Mouse (Mus musculus) large intestine, adult 2 months (tissue): ENCODE measurements around the gene Prkcq. TPM values are rescaled to one million over a fixed set of nuclear protein-coding genes. Genes with fewer than 3 reads are reported as not detected.

ENCODE experiments used
- DNase-seq: peaks from one replicate; pipeline ENCODE4 v3.0.0-alpha.2; 2012; ENCODE audit warnings: low read depth, low spot score
- WGBS: fragments of 180-500 bp; shearing (Covaris S2); methylation state at CpG from one replicate; pipeline ENCODE4 v1.1.7; 2018; 5-methylcytosine and 5-hydroxymethylcytosine counted together
- polyA plus RNA-seq: library from polyadenylated mRNA; depleted of rRNA; stranded (reverse); fragments of >200 nt; gene quantifications from 2 replicates; pipeline ENCODE4 v1.2.3, GENCODE M21; 2012

Prkcq gene
- polyA plus RNA-seq, 1 experiment: 2.3 TPM

DNA sequence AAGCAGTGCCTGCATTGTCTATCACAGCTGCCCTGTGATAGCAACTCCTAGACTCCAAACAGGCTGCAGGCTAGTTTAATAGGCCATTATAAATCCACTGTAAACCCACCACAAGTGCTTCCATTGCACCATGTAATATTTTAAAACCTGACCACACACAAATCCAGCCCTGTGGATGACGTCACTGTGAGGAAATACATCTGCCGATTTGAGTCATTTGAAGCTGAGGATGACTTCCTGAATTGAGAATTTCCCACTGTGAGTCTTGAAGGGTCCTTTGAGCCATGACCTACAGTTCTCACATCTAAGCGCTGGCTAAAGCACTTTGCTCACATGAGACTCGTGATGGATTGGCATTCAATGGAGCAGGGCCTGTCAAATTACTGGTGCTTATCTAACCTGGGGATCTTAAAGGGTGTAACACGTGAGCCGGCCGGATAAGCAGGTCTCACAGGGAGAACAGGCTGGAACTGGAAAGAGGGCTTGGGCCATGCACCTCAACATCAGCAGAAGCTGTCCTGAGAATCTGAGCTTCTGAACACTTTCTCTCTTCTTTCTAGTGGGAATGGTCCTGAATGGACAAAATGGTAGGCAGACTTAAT, 40.2 kb downstream of the Prkcq start:
- no peak for DNase-seq
- 22% methylated on average over 7 of the region's 7 CpGs for WGBS

GRCm38 (mm10) chr2:11216421-11216820, 44.5 kb downstream of the Prkcq start:
- 62% methylated on average over 4 of the region's 4 CpGs for WGBS
- DNase-seq: no peak

- WGBS: 51% methylated on average over 5 of the region's 5 CpGs
- no peak for DNase-seq
These were observed 44.9 kb downstream of the Prkcq start for GRCm38 (mm10) chr2:11216847-11217246.

- WGBS: 65% methylated on average over 5 of the region's 5 CpGs
- no peak for DNase-seq
These were observed 46.2 kb downstream of the Prkcq start for GRCm38 (mm10) chr2:11218122-11218521.

DNA sequence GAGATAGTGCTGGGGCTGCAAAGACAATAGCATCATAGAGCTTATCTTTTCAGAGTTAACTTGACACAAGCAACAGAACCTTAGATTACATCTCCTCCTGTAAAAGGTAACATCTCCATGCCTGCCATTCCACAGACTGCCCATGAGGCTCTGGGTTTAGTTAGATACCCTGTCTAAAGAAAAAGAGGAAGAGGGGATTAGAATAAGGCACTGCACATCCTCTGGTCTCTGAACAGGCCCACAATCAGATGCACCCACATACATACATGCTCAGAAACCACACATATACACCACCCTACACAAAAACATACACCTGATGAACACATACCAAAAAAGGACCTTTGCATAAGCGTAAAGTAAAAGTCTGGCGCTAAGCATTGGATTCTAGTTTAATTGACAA, 47.4 kb downstream of the Prkcq start:
- 95% methylated on average over 2 of the region's 2 CpGs for WGBS
- no peak for DNase-seq

DNA sequence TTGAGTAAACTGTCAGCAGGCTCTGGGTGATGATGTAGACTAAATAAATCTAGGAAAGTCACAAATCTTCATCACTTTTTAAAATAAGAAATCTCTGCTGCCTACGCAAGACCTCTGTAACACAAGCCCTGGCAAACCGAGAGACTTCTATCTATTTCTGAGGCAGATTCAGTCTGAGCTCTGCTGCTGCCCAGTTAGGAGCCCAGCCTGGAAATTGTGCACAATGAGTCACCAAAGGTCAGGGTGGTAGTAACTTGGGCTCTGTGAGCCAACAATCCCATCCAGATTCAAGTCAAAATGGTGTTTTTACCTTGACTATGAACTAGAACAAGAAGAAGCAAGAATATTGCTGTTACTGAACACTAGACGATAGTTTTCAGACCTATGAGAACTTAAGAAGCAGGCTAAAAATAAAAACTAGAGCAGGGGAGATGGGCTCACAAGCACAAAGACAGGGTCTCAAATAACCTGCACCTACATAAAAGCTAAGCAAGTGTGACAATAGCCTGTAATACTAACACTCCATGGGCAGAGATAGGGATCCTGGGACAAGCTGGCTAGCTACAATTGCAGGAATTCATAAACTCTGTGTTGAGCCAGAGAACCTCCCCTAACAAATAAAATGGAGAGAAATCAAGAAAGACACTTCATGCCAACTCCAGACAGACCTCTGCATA, 53.0 kb downstream of the Prkcq start:
- 88% methylated on average over 3 of the region's 3 CpGs for WGBS
- no peak for DNase-seq

- 70% methylated on average over 5 of the region's 5 CpGs for WGBS
- DNase-seq: no peak
These were observed 53.6 kb downstream of the Prkcq start for GRCm38 (mm10) chr2:11225485-11225876.

DNA sequence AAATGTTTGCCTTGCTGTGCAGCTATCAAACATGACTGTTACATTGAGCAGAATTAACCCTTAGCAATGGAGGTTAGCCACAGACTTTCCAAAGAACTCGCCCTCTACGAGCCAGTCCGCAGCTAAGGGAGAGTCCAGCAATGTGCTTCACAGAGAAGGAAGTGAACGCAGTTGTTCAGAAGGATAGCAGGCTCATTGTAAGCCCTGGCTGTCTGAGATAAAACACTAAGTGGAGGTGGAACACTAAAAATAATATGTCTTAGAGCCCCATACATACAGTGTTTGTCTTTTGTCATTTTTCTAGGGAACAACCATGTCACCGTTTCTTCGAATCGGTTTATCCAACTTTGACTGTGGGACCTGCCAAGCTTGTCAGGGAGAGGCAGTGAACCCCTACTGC, 54.6 kb downstream of the Prkcq start:
- 78% methylated on average over 7 of the region's 7 CpGs for WGBS
- DNase-seq: no peak

GRCm38 (mm10) chr2:11229126-11229525, 57.2 kb downstream of the Prkcq start:
- no peak for DNase-seq
- WGBS: 64% methylated on average over 2 of the region's 2 CpGs

DNA sequence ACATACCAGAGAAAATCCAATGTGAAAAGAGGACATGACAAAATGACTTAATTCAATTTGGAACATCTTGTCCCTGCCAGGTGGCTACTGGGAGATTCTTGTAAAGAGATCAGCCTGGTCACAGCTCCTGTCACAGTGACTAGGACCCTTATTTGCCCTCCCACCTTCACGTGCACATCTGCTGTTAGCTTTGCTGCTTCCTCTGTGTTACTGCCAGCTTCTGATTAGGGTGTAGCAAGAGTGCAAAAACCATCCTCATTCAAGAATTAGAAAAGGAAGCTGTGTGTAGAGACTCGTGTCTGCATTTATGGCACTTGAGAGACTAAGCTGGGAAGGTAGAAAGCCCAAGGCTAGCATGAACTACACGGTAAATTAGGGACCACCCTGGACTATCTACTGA, 59.2 kb downstream of the Prkcq start:
- no peak for DNase-seq
- WGBS: 47% methylated on average over 3 of the region's 3 CpGs

DNA sequence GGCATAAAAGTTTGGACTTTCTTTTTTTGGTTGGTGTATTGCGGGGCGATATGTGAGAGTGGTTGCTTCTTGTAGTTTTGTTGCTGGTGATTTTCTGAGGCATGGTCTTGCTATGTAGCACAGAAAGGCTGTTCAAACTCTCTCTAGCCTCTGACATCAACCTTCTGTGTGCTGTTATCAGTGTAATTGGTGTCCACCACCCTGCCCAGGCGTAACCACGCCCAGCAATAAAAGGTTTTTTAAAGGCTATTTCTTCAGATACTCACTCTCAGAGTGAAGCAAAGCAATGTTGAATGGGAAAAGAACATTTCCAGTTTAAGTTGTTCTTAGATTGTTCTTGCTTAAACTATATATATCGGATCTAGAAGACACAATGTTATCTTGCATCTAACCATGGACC, 60.1 kb downstream of the Prkcq start:
- WGBS: 44% methylated on average over 5 of the region's 5 CpGs
- no peak for DNase-seq

DNA sequence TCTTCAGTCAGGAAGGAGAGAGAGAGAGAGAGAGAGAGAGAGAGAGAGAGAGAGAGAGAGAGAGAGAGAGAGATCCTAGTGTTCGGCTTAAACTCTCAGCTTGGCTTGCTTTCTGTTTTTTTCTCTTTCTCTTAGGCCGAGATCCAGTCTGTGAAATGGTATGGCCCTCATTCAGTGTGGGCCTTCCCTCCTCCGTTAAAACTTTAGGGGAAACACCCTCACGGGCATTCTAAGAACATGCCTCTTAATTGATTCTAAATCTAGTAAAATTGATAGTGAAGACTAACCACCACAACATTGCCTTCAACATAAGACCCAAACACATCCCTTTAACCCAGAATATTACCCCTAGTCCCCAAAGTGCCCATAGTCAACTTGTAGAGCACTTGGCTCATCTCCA, 66.3 kb downstream of the Prkcq start:
- no peak for DNase-seq
- WGBS: 81% methylated on average over 4 of the region's 4 CpGs

DNA sequence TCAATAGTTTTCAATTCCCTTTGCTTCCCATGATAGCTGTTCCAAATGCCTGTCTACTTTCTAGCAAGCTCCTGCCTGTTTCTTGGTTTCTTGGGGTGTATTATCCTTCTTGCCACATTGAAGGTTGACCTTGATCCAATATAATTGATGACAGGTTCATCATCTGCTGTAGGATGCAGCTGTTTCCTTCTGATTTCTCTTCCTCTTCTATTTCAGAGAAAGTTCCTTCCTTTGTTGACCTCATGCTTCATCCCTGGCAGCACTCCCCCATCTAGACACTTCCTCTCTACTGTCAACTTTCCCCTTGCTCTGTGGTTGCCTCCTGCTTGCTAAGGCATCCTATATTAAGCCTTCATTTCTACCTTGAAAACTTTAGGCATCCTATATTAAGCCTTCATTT, 67.6 kb downstream of the Prkcq start:
- DNase-seq: no peak

- no peak for DNase-seq
- 77% methylated on average over 7 of the region's 7 CpGs for WGBS
These were observed 74.0 kb downstream of the Prkcq start for GRCm38 (mm10) chr2:11245926-11246325.

DNA sequence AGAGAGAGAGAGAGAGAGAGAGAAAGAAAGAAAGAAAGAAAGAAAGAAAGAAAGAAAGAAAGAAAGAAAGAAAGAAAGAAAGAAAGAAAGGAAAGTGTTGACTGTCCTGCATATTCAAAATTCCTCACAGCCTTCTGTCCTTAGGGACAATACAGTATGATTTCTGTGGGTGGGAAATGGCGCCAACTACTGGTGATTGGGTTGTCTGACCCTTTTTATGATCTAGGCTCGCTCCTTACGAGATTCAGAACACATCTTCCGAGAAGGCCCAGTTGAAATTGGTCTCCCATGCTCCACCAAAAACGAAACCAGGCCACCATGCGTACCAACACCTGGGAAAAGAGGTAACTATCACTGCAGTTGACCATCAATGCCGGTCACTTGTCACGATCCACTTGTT, 82.0 kb downstream of the Prkcq start:
- no peak for DNase-seq
- WGBS: 57% methylated on average over 8 of the region's 8 CpGs

- WGBS: 81% methylated on average over 4 of the region's 4 CpGs
- DNase-seq: no peak
These were observed 82.5 kb downstream of the Prkcq start for GRCm38 (mm10) chr2:11254446-11254845.

DNA sequence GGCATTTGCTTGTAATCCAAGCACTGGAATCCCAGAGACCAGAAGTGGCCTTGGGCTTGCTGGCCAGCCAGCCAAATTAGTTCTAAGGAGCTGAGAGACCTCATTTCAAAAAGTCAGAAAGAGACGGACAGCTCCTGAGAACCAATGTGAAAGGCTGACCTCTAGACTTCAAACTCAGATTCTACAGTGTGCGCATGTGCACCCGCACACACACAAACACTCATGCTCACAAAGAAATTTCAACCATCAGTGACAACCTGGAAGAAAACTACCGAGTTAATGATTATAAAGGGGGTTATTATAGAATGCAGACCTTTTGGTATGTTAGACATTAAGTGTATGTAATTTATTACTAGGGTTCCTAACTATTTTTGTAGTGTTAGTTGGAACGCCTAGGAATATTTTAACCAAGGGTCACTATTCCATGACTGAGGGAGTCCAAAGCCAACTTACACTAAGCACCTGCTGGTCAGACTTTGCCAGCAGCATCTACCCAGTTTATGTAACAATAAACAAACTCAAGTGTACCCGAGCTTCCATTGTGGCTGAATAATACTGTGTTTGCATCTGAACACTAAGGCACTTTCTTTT, 85.4 kb downstream of the Prkcq start:
- 67% methylated on average over 6 of the region's 6 CpGs for WGBS

GRCm38 (mm10) chr2:11258181-11258580, 86.3 kb downstream of the Prkcq start:
- DNase-seq: no peak
- 61% methylated on average over 1 of the region's 1 CpGs for WGBS

More for the DNA sequence above, 85.4 kb downstream of the Prkcq start:
- DNase-seq: no peak

GRCm38 (mm10) chr2:11259361-11259760, 87.5 kb downstream of the Prkcq start:
- WGBS: 74% methylated on average over 5 of the region's 5 CpGs
- no peak for DNase-seq

DNA sequence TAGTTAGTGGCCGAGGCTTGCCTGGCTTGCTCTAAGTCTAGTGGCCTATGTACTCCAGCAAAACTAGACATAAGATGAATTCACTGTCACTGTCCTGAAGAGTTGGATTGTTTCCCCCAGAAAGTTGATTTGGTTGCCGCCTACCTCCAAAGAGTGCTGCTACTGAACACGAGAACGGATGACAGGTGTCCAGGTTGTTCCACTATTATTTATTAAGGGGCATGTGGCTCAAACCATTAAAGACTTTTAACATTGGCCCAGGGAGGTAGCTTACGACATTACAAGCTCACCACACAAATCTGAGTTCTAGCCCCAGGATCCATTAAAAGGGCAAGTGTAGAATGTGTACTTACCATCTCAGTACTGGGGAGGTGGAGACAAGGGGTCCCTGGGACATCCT, 92.9 kb downstream of the Prkcq start:
- 93% methylated on average over 5 of the region's 5 CpGs for WGBS
- no peak for DNase-seq

- no peak for DNase-seq
- WGBS: 78% methylated on average over 9 of the region's 9 CpGs
These were observed 93.5 kb downstream of the Prkcq start for GRCm38 (mm10) chr2:11265455-11265854.
